Mouse (Mus musculus): Measurements from ENCODE around the gene Crcp.

DNA sequence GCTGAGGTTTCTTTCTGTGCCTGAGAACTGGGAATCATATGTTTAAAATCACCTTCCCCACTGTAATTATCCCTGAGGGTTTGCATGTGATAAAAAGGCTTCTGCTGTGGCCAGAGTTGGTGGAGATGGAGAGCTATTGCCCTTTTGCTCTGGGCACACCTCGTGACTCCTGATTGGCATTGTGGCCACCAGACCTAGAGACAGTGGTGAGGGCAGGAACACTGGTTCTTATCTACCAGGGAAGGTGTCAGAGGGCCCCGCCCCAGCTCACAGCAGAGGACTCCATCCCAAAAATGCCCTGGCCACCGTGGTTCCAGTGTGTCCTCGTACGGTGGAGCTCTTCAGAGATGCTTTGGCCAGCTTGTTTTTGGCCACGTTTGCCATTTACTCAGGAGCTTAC lies 23.9 kb downstream of the Crcp start:
- TF ChIP-seq CTCF (IDR thresholded peaks at IDR 0.05; ENCODE audit: extremely low read depth, insufficient read depth, insufficient read length, insufficient replicate concordance) (no peak), POLR2A (IDR thresholded peaks at IDR 0.05; ENCODE audit: low read depth, low read length) (no peak)
